Mouse (Mus musculus) heart, adult 2 months (tissue): ENCODE measurements around the gene 1700025G04Rik.

Experiments
- CTCF ChIP-seq: fragments of 200-600 bp; IDR thresholded peaks from 2 replicates; pipeline ENCODE4 v1.8.1; 2022; ENCODE audit warnings: antibody characterized with exemption, mild to moderate bottlenecking, moderate library complexity
- POLR2A ChIP-seq: fragments of 200-500 bp; IDR thresholded peaks from 2 replicates; pipeline ENCODE4 v1.6.1; 2011; ENCODE audit warnings: mild to moderate bottlenecking, low read depth, low read length, control low read depth; ENCODE audit not compliant: insufficient read depth

- TF ChIP-seq POLR2A (no peak), CTCF (no peak)
These were observed 134.1 kb downstream of the 1700025G04Rik start for GRCm38 (mm10) chr1:151955866-151956265.
